Mouse (Mus musculus): Measurements from ENCODE around the gene Psg19. TPM values are rescaled to one million over a fixed set of nuclear protein-coding genes. Genes with fewer than 3 reads are reported as not detected.

Psg19 gene
- polyA plus RNA-seq, 1 experiment = 1.1 TPM

- no peaks in the 10 kb centered on the region for H3K27me3 ChIP-seq (ENCODE audit: control insufficient read depth, insufficient read depth, low read length, poor library complexity, severe bottlenecking)
- H3K9ac ChIP-seq (ENCODE audit: low read depth, poor library complexity, severe bottlenecking) = no peak overlapping the region
- H3K4me1 ChIP-seq (ENCODE audit: control insufficient read depth, insufficient read depth, low read length) = no peaks in the 10 kb centered on the region
- no peak overlapping the region for H3K27ac ChIP-seq (ENCODE audit: insufficient read depth, low read length)
- TF ChIP-seq POLR2A (IDR thresholded peaks at IDR 0.05; ENCODE audit: insufficient read depth, low read length) = no peak
- no peak for TF ChIP-seq EP300 (IDR thresholded peaks at IDR 0.05; ENCODE audit: insufficient read depth, low read depth, low read length)
- TF ChIP-seq CTCF (IDR thresholded peaks at IDR 0.05; ENCODE audit: low read depth, low read length) = no peak
- no peaks in the 10 kb centered on the region for H3K36me3 ChIP-seq (ENCODE audit: control insufficient read depth, insufficient read depth, low read length, poor library complexity, severe bottlenecking)
- no peak overlapping the region for H3K4me3 ChIP-seq (ENCODE audit: low read depth, low read length)
- H3K9me3 ChIP-seq (replicated peaks; ENCODE audit: control insufficient read depth, insufficient read depth, low read length, poor library complexity, severe bottlenecking) = peaks cover 3% of the 10 kb centered on the region; the same call in 1 of the 2 replicates
Observed at GRCm38 (mm10) chr7:18829545-18829944, 31.2 kb upstream of the Psg19 start.

GRCm38 (mm10) chr7:18828592-18828991 lies 30.3 kb upstream of the Psg19 start:
- Histone ChIP-seq H3K9ac (ENCODE audit: low read depth, poor library complexity, severe bottlenecking) (peak overlapping the region; percentile 21; the same call in 1 of the 2 replicates), H3K36me3 (ENCODE audit: control insufficient read depth, insufficient read depth, low read length, poor library complexity, severe bottlenecking) (no peaks in the 10 kb centered on the region), H3K27ac (ENCODE audit: insufficient read depth, low read length) (no peak overlapping the region), H3K9me3 (replicated peaks; ENCODE audit: control insufficient read depth, insufficient read depth, low read length, poor library complexity, severe bottlenecking) (peaks cover 3% of the 10 kb centered on the region; the same call in 1 of the 2 replicates), H3K27me3 (ENCODE audit: control insufficient read depth, insufficient read depth, low read length, poor library complexity, severe bottlenecking) (no peaks in the 10 kb centered on the region), H3K4me1 (ENCODE audit: control insufficient read depth, insufficient read depth, low read length) (no peaks in the 10 kb centered on the region), H3K4me3 (ENCODE audit: low read depth, low read length) (peak overlapping the region; percentile 45)
- no peak for TF ChIP-seq POLR2A (IDR thresholded peaks at IDR 0.05; ENCODE audit: insufficient read depth, low read length)
- TF ChIP-seq EP300 (IDR thresholded peaks at IDR 0.05; ENCODE audit: insufficient read depth, low read depth, low read length) = no peak
- TF ChIP-seq CTCF (IDR thresholded peaks at IDR 0.05; ENCODE audit: low read depth, low read length) = peak; percentile 27

GRCm38 (mm10) chr7:18827792-18828546 lies 29.6 kb upstream of the Psg19 start:
- Histone ChIP-seq H3K27me3 (ENCODE audit: control insufficient read depth, insufficient read depth, low read length, poor library complexity, severe bottlenecking) (no peaks in the 10 kb centered on the region), H3K9me3 (replicated peaks; ENCODE audit: control insufficient read depth, insufficient read depth, low read length, poor library complexity, severe bottlenecking) (no peaks in the 10 kb centered on the region), H3K27ac (ENCODE audit: insufficient read depth, low read length) (no peak overlapping the region), H3K4me1 (ENCODE audit: control insufficient read depth, insufficient read depth, low read length) (no peaks in the 10 kb centered on the region), H3K36me3 (ENCODE audit: control insufficient read depth, insufficient read depth, low read length, poor library complexity, severe bottlenecking) (no peaks in the 10 kb centered on the region), H3K9ac (ENCODE audit: low read depth, poor library complexity, severe bottlenecking) (peak overlapping the region; percentile 21; the same call in 1 of the 2 replicates), H3K4me3 (ENCODE audit: low read depth, low read length) (peak overlapping the region; percentile 45)
- TF ChIP-seq CTCF (IDR thresholded peaks at IDR 0.05; ENCODE audit: low read depth, low read length) (no peak), EP300 (IDR thresholded peaks at IDR 0.05; ENCODE audit: insufficient read depth, low read depth, low read length) (no peak), POLR2A (IDR thresholded peaks at IDR 0.05; ENCODE audit: insufficient read depth, low read length) (no peak)

- no peak within 1 kb of the TSS for H3K9ac ChIP-seq (ENCODE audit: low read depth, poor library complexity, severe bottlenecking)
- no peaks in the 10 kb centered on the region for H3K36me3 ChIP-seq (ENCODE audit: control insufficient read depth, insufficient read depth, low read length, poor library complexity, severe bottlenecking)
- no peak within 1 kb of the TSS for H3K4me3 ChIP-seq (ENCODE audit: low read depth, low read length)
- H3K4me1 ChIP-seq (ENCODE audit: control insufficient read depth, insufficient read depth, low read length) = no peaks in the 10 kb centered on the region
- H3K9me3 ChIP-seq (replicated peaks; ENCODE audit: control insufficient read depth, insufficient read depth, low read length, poor library complexity, severe bottlenecking) = no peaks in the 10 kb centered on the region
- H3K27me3 ChIP-seq (ENCODE audit: control insufficient read depth, insufficient read depth, low read length, poor library complexity, severe bottlenecking) = no peaks in the 10 kb centered on the region
- H3K27ac ChIP-seq (ENCODE audit: insufficient read depth, low read length) = no peak within 1 kb of the TSS
- TF ChIP-seq CTCF (IDR thresholded peaks at IDR 0.05; ENCODE audit: low read depth, low read length) = no peak
Observed at GRCm38 (mm10) chr7:18821507-18821906, 23.2 kb upstream of the Psg19 start, which contains the start of gene Psg17. Psg17 (minus strand) TSS chr7:18821607.

- H3K9ac ChIP-seq (ENCODE audit: low read depth, poor library complexity, severe bottlenecking) = no peak overlapping the region
- H3K9me3 ChIP-seq (replicated peaks; ENCODE audit: control insufficient read depth, insufficient read depth, low read length, poor library complexity, severe bottlenecking) = no peaks in the 10 kb centered on the region
- no peaks in the 10 kb centered on the region for H3K4me1 ChIP-seq (ENCODE audit: control insufficient read depth, insufficient read depth, low read length)
- no peak overlapping the region for H3K27ac ChIP-seq (ENCODE audit: insufficient read depth, low read length)
- no peaks in the 10 kb centered on the region for H3K27me3 ChIP-seq (ENCODE audit: control insufficient read depth, insufficient read depth, low read length, poor library complexity, severe bottlenecking)
- H3K4me3 ChIP-seq (ENCODE audit: low read depth, low read length) = no peak overlapping the region
- H3K36me3 ChIP-seq (ENCODE audit: control insufficient read depth, insufficient read depth, low read length, poor library complexity, severe bottlenecking) = no peaks in the 10 kb centered on the region
- TF ChIP-seq POLR2A (IDR thresholded peaks at IDR 0.05; ENCODE audit: insufficient read depth, low read length) (no peak), CTCF (IDR thresholded peaks at IDR 0.05; ENCODE audit: low read depth, low read length) (no peak), EP300 (IDR thresholded peaks at IDR 0.05; ENCODE audit: insufficient read depth, low read depth, low read length) (no peak)
Observed at GRCm38 (mm10) chr7:18818301-18818700, 20.0 kb upstream of the Psg19 start.

- no peak overlapping the region for H3K27ac ChIP-seq (ENCODE audit: insufficient read depth, low read length)
- no peak overlapping the region for H3K9ac ChIP-seq (ENCODE audit: low read depth, poor library complexity, severe bottlenecking)
- no peaks in the 10 kb centered on the region for H3K4me1 ChIP-seq (ENCODE audit: control insufficient read depth, insufficient read depth, low read length)
- H3K27me3 ChIP-seq (ENCODE audit: control insufficient read depth, insufficient read depth, low read length, poor library complexity, severe bottlenecking) = no peaks in the 10 kb centered on the region
- TF ChIP-seq CTCF (IDR thresholded peaks at IDR 0.05; ENCODE audit: low read depth, low read length) (no peak), EP300 (IDR thresholded peaks at IDR 0.05; ENCODE audit: insufficient read depth, low read depth, low read length) (no peak), POLR2A (IDR thresholded peaks at IDR 0.05; ENCODE audit: insufficient read depth, low read length) (no peak)
- no peaks in the 10 kb centered on the region for H3K36me3 ChIP-seq (ENCODE audit: control insufficient read depth, insufficient read depth, low read length, poor library complexity, severe bottlenecking)
- no peak overlapping the region for H3K4me3 ChIP-seq (ENCODE audit: low read depth, low read length)
- H3K9me3 ChIP-seq (replicated peaks; ENCODE audit: control insufficient read depth, insufficient read depth, low read length, poor library complexity, severe bottlenecking) = no peaks in the 10 kb centered on the region
Observed at GRCm38 (mm10) chr7:18803526-18803925, 5.2 kb upstream of the Psg19 start.
